Mouse (Mus musculus) G1E-ER4 (cell line): ENCODE results near the gene Stab2. TPM values are rescaled to one million over a fixed set of nuclear protein-coding genes. Genes with fewer than 3 reads are reported as not detected.

Experiments
- GATA1 ChIP-seq: IDR thresholded peaks from one replicate; pipeline ENCODE4 v1.8.0; 2012; ENCODE audit warnings: low read length, inconsistent platforms
- polyA plus RNA-seq: library from polyadenylated mRNA; stranded (reverse); fragments of >175 nt; gene quantifications from 2 replicates; pipeline ENCODE4 v1.2.3, GENCODE M21; 2012

The Stab2 gene
- polyA plus RNA-seq, 1 experiment = 0.03 TPM

DNA sequence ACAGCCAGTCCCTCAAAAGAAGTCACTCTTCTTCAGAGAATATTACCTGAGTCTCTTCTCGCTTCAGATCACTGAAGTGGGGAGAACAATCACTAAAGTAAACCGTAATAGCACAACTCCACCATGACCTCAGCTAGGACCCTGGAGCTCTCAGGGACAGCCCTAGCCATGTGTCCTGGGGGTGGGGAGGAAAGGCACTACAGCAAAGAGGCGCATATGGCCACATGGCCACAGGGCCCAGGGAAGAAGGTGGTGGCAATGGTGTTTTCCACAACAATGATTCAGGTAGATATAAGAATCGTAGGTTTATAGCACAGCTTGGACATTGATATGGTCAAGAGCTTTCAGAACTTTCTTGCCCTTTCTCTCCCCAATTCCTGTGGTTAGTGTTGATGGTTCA lies 57.0 kb downstream of the Stab2 start:
- TF ChIP-seq GATA1 = no peak

DNA sequence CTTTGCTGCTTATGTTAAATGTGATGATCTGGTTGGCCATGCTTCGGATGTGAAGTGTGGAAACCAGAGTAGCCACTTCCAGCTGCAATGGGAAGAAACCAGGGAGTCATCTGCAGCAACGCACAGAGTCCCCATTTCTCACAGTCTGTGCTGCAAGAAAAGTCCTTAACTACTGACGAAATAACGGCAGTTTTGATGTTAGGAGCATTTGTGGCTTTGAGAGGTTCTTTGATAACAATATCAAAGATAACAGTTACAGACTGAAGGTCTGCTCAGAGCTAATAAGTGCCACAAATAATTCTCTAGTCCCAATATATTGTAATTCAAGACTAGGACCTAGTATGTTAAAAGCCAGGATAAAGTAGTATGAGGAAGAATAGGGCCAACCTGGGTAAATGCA lies 57.9 kb downstream of the Stab2 start:
- no peak for TF ChIP-seq GATA1

DNA sequence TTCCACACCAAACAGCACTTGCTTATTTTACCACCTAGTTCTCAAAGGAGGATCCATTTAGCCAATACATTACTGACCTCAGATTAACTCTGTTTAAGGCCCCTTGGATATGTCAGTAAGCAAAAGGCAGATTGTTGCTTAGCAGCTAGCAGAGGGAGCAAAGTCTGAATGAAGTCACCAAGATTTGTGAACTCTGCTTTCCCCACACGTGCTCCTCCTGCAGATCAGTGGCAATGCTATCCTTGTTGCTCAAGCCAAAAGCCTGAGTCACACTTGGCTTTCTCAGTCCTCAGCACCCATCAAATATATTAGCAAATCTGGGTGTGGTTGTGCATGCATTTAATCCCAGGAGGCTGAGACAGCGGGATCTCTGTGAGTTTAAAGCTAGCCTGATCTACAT lies 60.3 kb downstream of the Stab2 start:
- TF ChIP-seq GATA1 = no peak

DNA sequence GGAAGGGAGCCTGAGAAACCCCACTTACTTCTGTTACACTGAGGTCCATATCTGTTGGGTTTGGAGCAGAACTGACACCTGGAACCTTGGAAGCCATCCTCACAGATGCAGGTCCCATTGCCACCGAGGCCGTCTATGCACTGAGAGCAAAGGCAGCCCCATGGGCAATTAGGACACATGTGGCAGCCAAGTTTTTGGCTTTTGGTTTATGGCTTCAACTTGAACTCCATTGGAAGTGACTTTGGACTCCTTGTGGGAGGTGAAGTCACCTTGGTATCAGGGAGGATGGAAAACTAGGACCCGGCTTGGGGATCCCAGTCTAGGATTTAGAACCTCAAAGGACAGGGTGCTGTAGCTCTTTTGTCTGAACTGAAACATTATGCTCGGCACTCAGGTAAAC lies 67.2 kb downstream of the Stab2 start:
- no peak for TF ChIP-seq GATA1

DNA sequence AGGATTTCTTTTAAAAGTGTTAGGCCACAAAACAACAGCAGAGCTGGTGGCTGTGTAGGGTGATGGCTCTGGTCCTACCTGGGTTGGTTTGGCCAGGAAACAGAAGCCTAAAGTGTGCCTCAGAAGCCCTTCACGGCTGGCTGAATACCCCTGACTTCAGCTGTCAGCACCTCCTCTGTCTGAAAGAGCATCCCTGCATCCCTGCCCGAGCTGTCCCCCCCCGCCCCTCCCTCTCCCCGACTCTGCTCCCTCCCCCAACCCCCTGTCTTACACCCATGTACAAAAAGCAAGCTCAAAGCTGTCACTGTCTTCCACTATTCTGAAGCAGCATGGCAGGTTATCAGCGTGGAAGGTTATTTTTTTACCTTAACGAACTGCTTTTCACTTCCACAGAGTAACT lies 73.4 kb downstream of the Stab2 start:
- TF ChIP-seq GATA1 = no peak

DNA sequence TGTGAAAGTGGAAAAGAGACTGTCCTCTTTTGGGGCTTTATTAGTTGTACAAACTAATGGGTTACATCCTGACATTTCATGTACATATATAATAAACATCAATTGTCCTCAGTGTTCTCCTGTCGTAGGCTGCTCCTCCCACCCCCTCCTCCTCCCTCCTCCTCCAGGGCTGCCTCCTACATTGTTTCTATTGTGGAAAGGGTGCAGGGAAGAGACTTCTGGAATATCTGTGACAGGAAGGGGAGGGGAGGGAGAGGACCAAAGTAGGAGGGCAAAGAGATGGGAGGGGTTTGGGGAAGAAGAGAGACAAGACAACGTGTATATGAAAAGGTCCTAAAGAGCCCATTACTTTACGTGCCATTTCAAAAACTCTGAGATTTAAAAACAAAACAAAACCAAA lies 73.9 kb downstream of the Stab2 start:
- TF ChIP-seq GATA1 = no peak

DNA sequence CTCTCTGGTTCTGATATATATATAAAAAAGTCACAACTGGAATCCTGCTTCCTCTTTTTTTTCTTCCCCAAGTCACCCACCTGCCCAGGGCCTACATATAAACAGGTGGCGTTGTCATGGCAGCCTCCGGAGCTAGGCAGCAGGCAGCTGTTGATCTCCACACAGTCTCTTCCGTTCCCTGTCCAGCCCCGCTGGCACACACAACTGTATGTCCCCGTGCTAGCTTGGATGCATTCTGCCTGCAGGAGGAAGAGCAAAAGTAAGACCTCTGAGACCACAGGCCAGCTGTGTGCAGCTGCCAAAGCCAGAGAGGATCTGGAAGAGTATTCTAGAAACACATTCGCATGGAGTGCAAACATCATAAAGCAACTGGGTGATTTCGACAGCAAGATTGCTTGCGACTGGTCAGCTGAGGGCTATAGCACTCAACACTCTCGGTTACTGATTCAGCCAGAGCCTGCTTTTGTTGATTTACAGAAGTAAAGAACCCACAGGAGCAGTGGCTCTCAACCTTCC lies 74.6 kb downstream of the Stab2 start:
- no peak for TF ChIP-seq GATA1

DNA sequence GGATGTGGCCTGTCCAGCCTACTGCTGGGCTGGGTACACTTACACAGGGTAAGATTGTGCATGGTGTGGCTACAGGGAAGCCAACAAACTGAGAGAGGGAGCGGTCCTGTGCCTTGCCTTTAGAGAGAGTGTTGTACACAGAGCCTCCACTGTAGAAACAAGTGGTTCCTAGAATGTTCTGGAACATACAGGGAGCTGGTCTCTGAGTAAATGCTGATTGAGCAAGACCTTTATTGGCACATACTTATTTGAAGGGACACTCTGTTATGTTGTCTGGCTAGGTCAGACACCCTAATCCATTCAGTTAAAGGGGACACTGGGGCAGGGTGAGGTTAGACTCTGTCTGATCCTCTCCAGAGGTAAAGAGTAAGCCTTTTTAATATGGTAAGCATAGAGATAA lies 84.2 kb downstream of the Stab2 start:
- no peak for TF ChIP-seq GATA1

DNA sequence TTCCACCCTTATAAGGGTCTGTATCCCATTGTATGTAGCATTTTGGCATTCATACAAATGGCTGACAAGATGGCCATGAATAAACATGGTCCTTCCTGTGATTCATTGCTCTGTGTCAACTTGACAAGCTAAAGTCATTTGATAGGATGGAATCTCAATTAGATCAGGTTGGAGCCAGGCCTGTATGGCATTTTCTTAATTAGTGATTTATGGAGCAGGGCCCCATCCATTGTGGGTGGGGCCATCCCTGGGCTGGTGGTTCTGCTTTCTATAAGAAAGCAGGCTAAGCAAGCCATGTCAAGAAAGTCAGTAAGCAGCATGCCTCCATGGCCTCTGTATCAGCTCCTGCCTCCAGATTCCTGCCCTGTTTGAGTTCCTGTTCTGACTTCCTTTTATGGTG lies 92.2 kb downstream of the Stab2 start:
- no peak for TF ChIP-seq GATA1

DNA sequence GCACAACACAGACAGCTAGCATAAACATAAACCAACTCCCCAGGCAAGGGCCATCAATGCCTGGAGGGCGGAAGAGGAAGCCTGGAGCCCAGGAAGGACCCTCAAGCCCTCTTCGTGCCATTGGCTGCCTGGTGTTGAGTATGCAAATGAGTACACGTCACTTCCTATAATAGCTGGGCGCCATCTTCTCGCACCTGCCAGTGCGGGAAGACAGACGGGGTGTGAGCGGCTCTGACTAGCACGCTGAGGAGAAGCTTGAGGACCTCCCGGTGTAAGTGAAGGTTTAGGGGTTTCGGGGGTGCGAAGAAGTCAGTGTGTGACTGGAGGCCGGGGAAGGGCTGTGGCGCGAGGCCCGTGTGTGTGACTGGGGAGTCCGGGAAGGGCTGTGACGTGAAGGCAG lies 99.3 kb downstream of the Stab2 start:
- no peak for TF ChIP-seq GATA1

DNA sequence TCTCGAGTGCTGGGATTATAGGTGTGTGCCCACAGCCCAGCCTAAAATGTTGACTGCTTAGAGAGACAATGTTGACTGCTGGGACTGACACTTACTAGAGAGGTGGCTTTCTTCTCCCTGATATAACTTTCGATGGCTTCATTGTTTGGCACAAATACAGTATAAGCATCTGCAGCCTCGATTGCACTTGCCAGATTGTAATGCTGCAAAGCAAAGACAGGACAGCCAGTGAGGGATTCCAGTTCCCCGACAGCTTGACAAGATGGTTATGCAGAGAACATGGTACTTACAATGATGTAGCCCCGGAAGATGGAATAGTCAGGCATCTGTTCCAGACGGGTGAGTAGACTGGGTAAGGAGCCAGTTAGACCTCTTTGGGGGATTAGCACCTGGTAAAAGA lies 100.8 kb downstream of the Stab2 start:
- no peak for TF ChIP-seq GATA1

DNA sequence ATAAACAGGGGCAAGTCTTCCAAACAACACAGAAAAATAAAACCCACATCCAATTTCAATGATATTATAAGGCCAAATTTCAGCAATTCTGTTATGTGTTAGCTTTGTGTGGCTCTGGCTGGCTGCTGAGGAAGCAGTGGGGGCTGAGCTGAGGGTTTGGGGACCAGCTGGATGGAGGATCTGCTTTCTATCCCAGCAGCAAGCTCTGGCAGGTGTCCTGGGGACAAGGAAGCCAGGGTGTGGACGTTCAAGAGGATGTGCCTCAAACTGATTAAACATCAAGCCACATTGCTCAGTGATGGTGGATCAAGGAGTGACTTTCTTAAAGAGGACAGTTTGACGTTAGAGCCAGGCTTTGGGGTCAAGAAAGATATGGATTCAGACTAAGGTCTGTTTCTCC lies 112.3 kb downstream of the Stab2 start:
- TF ChIP-seq GATA1 = no peak

DNA sequence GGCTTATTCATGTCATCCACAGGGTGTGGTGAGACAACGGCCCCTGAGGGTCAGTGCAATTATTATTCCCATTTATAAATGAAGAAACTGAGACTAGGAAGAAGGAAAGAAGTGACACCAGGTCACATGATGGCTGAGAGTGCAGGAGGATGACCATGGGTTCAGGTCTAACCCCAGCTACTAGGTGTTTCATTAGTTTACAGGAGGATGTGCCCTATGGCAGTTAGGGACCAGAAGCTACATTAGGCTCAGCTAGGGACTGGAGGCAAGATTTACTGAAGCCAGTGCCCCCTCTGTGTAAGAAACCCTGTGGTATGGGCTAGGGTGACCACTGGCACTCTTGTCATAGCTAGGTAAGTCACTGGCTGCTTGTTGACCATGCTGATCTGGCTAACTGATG lies 116.8 kb downstream of the Stab2 start:
- TF ChIP-seq GATA1 = no peak

DNA sequence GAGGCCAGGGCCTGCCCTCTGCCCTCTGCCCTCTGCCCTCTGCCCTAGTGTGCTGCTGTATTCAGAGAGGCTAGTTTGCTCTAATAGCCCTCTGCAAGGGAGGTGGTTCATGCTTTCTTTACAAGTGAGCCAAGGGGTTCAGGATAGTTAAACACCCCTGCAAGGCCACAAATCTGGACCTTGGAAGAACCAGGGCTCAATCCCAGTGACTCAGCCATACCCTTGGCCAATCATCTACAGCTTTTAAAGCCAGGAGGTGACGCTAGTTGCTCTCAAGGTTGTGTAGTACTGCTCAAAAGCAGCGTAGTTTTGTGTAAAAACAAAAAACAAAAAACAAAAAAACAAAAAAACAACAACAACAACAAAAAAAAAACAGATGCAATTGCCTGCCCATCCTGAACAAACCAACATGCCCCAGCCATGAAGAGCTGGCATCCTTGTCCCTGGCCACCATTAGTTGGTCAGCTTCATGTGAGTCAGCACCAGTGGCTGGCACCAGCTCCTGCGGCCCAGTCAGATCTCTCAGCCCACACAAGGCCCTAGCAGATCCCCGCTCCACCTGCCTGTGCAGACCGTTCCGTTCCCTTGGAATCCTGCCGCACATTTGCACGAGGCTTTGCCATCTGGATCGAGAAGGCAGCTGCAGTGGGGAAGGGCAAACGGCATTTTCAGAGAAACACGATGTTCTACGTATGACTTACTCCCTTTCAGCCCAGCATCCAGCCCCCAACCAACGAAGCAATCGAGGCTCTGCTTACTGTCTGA lies 117.5 kb downstream of the Stab2 start:
- no peak for TF ChIP-seq GATA1

DNA sequence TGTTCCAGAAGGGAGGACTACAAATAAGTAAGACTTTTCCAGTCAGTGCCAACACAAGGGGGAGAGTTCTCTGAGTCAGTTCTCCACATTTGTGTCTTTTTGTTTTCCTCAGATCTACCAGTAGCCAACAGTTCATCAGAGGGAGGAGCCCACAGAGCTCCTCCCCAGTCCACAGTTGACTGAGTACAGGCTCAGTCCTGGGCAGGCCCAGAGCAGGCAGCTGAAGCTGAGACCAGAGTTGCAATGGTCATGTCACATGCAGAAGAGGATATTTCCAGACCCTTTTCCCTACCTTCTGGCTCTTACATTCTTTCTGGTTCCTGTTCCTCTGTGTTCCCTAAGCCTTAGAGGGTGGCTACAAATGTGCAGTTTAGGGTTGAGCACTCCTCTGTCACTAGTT lies 118.4 kb downstream of the Stab2 start:
- no peak for TF ChIP-seq GATA1

DNA sequence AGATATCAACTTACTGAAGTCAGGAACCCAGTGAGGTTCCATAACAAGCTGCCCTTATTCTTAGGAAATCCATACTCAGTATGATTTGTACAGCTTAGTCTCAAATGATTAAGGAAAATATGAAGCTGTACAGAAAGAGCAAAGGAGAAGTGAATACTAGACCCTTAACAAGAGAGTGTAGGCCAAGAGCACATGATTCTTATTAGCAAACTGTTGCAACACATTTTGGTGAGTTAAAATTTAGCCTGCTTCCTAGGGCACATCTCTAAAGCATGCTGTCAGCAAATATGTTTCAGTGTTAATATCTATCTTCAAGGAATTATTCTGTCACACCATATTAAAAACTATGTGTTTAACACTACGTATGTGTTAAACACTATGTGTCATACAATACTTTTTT lies 121.4 kb downstream of the Stab2 start:
- no peak for TF ChIP-seq GATA1

DNA sequence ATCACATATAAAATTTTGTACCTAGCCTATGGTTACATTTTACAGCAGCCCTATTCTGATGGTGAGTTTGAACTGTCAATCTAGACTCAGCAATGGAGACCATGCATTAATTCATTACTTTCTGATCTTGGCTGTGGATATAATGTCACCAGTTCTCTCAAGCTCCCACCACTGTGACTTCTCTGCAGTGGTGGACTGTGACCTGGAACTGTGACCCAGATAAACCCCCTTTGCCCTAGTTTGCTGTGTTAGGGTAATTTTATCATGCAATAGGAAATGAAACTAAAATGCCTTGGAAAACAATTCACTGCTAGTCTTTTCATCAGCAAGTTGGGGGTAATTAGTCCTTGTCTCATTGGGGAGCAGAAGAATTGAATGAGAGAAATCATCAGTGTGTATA lies 126.4 kb downstream of the Stab2 start:
- TF ChIP-seq GATA1 = no peak
